Mouse (Mus musculus) gastrocnemius, postnatal 25 days (tissue): ENCODE measurements around the gene Mark1. TPM values are rescaled to one million over a fixed set of nuclear protein-coding genes. Genes with fewer than 3 reads are reported as not detected.
A peak's percentile ranks its signal among the peaks of the same experiment; 100 is the strongest.

ENCODE experiments used
- DNase-seq: peaks from one replicate; pipeline ENCODE4 v3.0.0; 2022
- long read RNA-seq, 2 experiments: library from polyadenylated mRNA; stranded (forward); transcript quantifications; one replicate each; pipeline ENCODE4 v2.0.0; 2021
- total RNA-seq, 2 experiments: library from RNA; stranded (reverse); gene quantifications; 1 replicate in 1 of 2; 2 replicates in 1 of 2; pipeline ENCODE4 v1.2.3; 2021

Mark1 gene
- 1 to 10 TPM; 3.2 to 3.7 TPM for total RNA-seq
- long read RNA-seq, experiment 1, full-length matches to known transcripts = 1 of 1 reads
- long read RNA-seq, experiment 1, partial matches to known transcripts = 0 of 1 reads
- long read RNA-seq, experiment 1, other reads (novel, unspliced or antisense) = 0 of 1 reads
- long read RNA-seq, experiment 2, full-length matches to known transcripts = 1 of 1 reads
- long read RNA-seq, experiment 2, partial matches to known transcripts = 0 of 1 reads
- long read RNA-seq, experiment 2, other reads (novel, unspliced or antisense) = 0 of 1 reads

- DNase-seq = no peak
Observed at GRCm38 (mm10) chr1:184999071-184999750, at the start of gene Mark1. Mark1 (minus strand) TSS chr1:184999570.

- DNase-seq = no peak
Observed at GRCm38 (mm10) chr1:185047516-185048247, 48.3 kb upstream of the Mark1 start.

- no peak for DNase-seq
Observed at GRCm38 (mm10) chr1:185046513-185046912, 47.1 kb upstream of the Mark1 start.

- no peak for DNase-seq
Observed at GRCm38 (mm10) chr1:185038183-185038686, 38.9 kb upstream of the Mark1 start.

GRCm38 (mm10) chr1:185030565-185030964, 31.2 kb upstream of the Mark1 start:
- DNase-seq = no peak

- no peak for DNase-seq
Observed at GRCm38 (mm10) chr1:185020429-185021168, 21.2 kb upstream of the Mark1 start.

GRCm38 (mm10) chr1:185012566-185012965, 13.2 kb upstream of the Mark1 start:
- DNase-seq = no peak

- no peak for DNase-seq
Observed at GRCm38 (mm10) chr1:185007066-185007465, 7.7 kb upstream of the Mark1 start.

- peak; percentile 13 for DNase-seq
Observed at GRCm38 (mm10) chr1:184999780-185000599, 620 bp upstream of the Mark1 start.

GRCm38 (mm10) chr1:184998631-184999030, 739 bp downstream of the Mark1 start:
- no peak for DNase-seq

GRCm38 (mm10) chr1:184998161-184998560, 1.2 kb downstream of the Mark1 start:
- DNase-seq = no peak

- no peak for DNase-seq
Observed at GRCm38 (mm10) chr1:184997466-184997865, 1.9 kb downstream of the Mark1 start.

- no peak for DNase-seq
Observed at GRCm38 (mm10) chr1:184995335-184995734, 4.0 kb downstream of the Mark1 start.

- no peak for DNase-seq
Observed at GRCm38 (mm10) chr1:184991191-184991590, 8.2 kb downstream of the Mark1 start.

- no peak for DNase-seq
Observed at GRCm38 (mm10) chr1:184986748-184987147, 12.6 kb downstream of the Mark1 start.

- no peak for DNase-seq
Observed at GRCm38 (mm10) chr1:184984723-184985122, 14.6 kb downstream of the Mark1 start.

GRCm38 (mm10) chr1:184983751-184984150, 15.6 kb downstream of the Mark1 start:
- peak; percentile 31 for DNase-seq

GRCm38 (mm10) chr1:184972214-184972776, 27.1 kb downstream of the Mark1 start:
- no peak for DNase-seq

GRCm38 (mm10) chr1:184969374-184969773, 30.0 kb downstream of the Mark1 start:
- DNase-seq = no peak

- DNase-seq = peak; percentile 23
Observed at GRCm38 (mm10) chr1:184965682-184966360, 33.5 kb downstream of the Mark1 start.
